Mouse (Mus musculus) splenic B cell, adult 2 months (primary cell): ENCODE data around the gene Gm28036.
"Not testable (repeated sequence)": the region's sequence is repeated elsewhere in the genome, so short reads cannot be mapped to it uniquely, and the experiment has no call there.

Experiments used
- DNase-seq: peaks from one replicate; pipeline ENCODE4 v3.0.0-alpha.2; 2011; ENCODE audit warnings: low read depth, low spot score
- H3K27me3 ChIP-seq: 2 replicates; pipeline ENCODE4 v1.6.1; 2012; ENCODE audit warnings: mild to moderate bottlenecking, low read length, moderate library complexity, mixed read lengths; ENCODE audit not compliant: control insufficient read depth, poor library complexity, insufficient read depth, severe bottlenecking
- H3K36me3 ChIP-seq: 2 replicates; pipeline ENCODE4 v1.6.1; 2012; ENCODE audit warnings: mild to moderate bottlenecking, low read length, moderate library complexity, mixed read lengths; ENCODE audit not compliant: control insufficient read depth, poor library complexity, insufficient read depth, severe bottlenecking

The Gm28036 gene

DNA sequence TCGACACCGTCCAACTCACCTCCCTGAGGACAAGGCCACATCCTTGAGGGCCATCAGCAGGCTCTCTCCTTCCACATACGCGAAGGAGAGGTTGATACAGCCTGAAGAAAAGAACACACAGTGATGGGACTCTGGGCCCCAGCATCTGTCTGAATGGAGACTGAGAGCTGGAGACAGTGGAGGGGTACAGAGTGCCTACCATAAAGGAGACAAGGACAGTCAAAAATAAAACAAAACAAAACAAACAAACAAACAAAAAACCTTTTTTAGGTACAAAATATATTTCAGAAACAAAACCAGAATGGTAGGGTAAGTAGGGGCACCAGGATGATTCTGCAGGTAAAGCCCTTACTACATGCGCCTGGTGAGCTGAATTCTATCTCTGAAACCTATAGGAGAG lies at the start of gene Gm28036:
Gm28036 (minus strand) TSS at position 101 of the 400 bp plus-strand sequence.
- Histone ChIP-seq H3K36me3 (peaks cover 4% of the 10 kb centered on the region), H3K27me3 (no peaks in the 10 kb centered on the region)
- no peak for DNase-seq

DNA sequence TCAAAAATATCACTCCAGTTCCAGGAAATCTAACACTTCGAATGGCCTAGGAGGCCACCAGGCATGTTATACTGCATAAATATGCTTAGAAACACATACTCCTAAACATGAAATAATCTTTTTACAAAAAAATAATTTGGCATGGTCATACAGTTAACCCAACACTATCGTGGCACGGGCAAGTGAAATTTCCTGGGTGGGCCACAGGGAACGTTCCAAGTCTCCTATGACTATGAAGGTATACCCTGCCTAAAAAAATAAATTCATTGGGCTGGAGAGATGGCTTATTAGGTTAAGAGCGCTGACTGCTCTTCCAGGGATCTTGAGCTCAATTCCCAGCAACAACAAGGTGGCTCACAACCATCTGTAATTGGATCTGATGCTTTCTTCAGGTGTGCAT lies 39.7 kb upstream of the Gm28036 start:
- Histone ChIP-seq H3K36me3 (peaks cover 38% of the 10 kb centered on the region), H3K27me3 (no peaks in the 10 kb centered on the region)
- DNase-seq = no peak

DNA sequence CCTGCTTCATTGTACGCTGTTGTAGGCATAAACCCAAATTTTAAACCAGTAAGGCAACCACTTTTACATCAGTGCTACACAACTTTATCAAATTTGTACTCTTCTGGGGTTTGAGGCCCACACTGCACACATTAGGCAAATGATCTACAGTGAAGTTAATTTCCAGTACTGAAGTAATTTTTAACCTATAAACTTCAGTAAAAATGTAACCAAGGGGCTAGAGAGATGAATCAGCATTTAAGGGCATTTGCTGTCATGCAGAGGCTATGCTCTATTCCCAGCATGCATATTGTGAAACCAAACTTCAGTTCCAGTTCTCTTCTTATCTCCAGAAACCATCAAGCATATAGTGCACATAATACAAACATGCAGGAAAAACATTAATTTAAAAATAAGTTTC lies 38.6 kb upstream of the Gm28036 start:
- H3K36me3 ChIP-seq = peaks cover 41% of the 10 kb centered on the region
- no peak for DNase-seq
- H3K27me3 ChIP-seq = no peaks in the 10 kb centered on the region

DNA sequence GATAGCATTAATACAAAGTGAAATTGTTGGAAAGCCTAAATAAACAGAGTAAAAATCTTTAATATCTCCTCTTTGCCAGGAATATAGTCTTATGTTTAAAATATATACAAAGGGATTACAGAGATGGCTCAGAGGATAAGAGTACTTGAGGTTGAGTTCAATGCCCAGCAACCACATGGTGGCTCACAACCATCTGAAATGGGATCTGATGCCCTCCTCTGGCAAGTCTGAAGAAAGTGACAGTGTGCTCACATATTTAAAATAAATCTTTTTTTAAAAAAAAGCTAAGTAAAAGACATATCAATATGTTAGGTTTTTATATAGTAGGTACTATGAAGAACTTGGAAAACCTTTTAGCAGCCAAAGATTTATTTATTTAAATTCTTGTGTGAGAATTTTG lies 24.6 kb upstream of the Gm28036 start:
- peaks cover 24% of the 10 kb centered on the region for H3K36me3 ChIP-seq
- no peak for DNase-seq
- H3K27me3 ChIP-seq = no peaks in the 10 kb centered on the region

DNA sequence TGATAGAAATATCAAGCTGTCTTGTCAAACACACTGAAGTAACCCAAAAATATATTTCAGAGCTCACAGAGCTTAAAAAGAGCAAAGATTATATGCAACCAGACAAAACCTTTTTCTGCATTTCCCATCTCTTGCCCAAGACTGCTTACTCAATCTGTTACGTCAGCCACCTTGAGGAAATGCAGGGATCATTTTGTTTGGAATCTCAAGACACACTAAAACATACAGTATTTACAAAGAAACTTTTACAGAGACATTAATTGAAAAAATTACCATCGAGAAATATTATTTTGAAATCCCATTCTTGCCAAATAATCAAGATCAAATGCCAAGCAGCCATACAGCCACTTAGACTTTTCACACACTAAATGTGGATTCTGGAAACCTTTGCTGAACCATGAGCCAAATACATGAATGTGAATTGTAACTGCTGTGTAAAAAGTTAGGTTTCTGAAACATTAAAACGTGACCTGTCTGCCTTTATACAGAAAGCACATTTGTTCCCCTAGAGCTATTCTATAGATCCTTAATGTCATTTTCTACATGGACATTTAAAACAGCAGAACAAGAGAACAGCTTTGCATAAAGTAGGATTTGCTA lies 20.5 kb upstream of the Gm28036 start:
- no peak for DNase-seq
- Histone ChIP-seq H3K36me3 (peaks cover 19% of the 10 kb centered on the region), H3K27me3 (no peaks in the 10 kb centered on the region)

DNA sequence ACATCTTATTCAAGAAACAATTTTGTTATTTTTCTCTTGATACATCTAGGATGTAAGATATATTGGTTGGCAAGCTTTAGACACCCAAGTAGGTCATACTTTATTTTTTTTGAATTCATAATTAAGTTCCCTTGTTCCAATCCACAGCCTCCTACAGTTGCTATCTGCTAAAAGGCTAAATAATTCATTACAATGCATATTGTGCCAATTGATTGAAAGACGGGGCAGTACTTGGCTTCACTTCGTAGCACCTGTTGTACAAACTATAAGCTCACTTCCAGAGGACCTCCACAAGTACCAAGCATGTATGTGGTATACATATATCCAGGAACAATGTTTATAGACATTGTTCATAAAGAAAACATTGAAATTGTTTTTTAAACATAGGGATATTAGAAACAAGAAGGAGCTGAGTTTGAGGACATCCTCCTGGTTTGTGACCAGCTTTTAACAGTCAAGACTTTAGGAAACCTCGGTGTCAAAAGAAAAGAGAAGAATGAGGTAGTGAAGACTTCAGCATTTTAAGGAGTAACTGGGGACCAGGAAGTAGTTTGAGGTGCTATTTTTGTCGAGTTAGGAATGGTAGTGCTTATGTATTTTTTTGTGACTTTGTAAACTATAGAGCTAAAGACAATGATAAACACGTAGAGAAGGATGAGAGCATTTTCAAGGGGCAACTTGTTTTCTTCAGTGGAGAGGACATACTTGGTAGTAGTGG lies 19.5 kb upstream of the Gm28036 start:
- no peak for DNase-seq
- Histone ChIP-seq H3K36me3 (peaks cover 19% of the 10 kb centered on the region), H3K27me3 (no peaks in the 10 kb centered on the region)

DNA sequence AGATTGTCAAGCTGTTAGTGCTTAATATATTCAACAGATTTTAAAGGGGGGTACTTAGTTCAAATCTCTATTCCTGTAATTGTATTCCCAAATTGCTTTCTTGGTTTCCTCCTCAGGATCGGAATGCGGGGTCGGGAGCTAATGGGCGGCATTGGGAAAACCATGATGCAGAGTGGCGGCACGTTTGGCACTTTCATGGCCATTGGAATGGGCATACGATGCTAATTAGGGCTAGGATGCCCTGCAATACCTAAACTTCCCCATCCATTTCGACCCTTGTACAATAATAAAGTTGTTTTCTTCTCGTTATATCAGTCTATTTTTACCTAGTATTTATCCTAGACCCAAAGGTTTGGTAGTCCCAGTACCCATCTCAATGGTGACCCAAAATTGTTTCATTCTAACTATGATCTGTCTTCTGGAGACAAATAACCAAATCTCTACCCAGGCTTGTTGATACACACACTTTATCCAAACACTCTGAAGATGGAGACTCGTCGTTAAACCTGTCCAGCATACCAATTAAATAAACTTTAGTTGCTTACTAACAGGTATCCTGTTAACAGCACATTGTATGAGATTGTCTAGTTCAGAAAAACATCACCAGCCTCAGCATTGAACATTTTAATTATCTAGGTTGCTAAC lies 18.7 kb upstream of the Gm28036 start:
- Histone ChIP-seq H3K36me3 (peaks cover 17% of the 10 kb centered on the region), H3K27me3 (no peaks in the 10 kb centered on the region)
- DNase-seq = no peak

DNA sequence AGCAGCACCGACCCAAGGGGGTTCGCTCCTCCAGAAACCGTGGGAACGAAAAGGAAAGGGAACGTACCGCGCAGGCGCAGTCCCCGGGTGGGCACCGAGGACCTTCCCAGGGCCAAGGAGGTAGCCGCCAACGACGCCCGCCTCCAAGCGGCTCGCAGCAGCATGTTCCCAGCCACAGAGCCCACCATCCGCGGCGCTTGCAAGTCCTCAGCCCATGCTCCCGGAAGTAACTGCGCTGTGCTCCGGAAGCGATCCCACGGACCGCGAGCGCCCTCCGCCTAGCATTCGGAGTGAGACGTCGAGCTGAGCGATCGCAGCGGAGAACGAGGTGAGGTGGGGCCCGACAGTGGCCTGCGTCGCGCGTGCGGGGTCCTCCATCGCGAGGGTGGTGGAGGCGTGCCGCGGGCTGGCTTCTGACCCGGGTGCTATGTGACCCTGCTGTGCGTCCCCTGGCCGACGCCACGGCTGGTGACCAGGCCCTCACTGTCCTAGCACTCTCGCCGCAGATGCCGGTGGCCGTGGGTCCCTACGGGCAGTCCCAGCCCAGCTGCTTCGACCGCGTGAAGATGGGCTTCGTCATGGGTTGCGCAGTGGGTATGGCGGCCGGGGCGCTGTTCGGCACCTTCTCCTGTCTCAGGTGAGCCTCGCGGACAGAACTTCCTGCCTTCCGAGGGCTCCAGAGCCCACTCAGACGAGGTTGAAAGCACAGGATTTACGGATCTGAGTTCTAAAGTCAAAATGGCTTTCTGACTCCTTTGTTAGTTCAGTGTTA lies 17.2 kb upstream of the Gm28036 start, which contains the start of the genes Romo1 and Nfs1:
Romo1 (plus strand) TSS at position 87 of the 772 bp plus-strand sequence.
Nfs1 (minus strand) TSS at position 234 of the 772 bp plus-strand sequence.
- peaks cover 14% of the 10 kb centered on the region for H3K36me3 ChIP-seq
- peak; percentile 94 for DNase-seq
- no peaks in the 10 kb centered on the region for H3K27me3 ChIP-seq

DNA sequence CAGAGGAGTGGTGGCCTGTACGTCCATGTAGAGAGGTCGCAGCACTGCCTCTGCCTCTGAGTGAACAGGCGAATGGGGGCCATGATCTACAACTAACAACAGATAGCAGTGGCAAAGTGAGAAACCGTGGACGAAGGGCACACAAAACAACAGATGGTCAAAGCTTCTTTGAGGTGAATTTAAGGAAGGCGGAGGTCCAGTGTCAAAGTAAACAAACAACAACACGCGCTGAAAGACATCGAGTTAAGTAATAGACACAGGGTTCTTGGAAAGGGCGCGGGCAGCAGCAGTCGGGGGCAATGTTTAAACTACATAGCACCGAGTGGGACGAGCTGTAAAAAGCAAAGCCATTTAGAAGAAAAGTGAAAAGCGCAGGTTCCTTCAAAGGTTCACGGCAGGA lies 16.5 kb upstream of the Gm28036 start:
- H3K36me3 ChIP-seq = peaks cover 11% of the 10 kb centered on the region
- no peaks in the 10 kb centered on the region for H3K27me3 ChIP-seq
- DNase-seq = no peak

DNA sequence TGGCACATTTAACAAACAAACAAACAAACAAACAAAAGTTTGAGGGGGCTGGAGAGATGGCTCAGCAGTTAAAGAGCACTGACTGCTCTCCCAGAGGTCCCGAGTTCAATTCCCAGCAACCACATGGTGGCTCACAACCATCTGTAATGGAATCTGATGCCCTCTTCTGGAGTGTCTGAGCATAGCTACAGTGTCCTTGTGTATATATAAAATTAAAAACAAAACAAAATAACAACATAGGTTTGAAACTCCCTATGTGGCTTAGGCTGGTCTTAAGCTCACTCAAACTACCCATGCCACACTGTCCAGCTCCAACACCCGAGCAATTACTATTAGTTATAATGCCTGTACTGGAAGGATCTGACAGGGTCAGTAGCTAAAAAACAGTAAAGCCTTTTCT lies 15.9 kb upstream of the Gm28036 start:
- no peak for DNase-seq
- peaks cover 9% of the 10 kb centered on the region for H3K36me3 ChIP-seq
- no peaks in the 10 kb centered on the region for H3K27me3 ChIP-seq

DNA sequence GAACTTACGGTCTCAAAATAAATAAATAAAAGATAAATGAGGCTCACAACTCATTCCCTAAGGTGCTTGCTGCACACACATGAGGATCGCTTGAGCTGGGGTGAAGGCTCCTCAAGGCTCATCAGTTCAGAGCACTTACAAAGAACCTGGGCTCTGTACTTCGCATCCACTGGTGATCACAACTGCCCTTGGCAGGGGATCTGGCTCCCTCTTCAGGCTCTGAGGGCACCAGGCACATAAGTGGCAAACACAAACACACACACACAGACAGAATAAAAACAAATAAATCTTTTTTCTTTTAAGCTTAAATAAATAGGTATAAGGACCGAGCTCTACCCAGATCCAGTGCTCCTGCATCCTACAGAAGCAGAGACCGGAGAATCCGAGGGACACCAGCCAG lies 8.8 kb upstream of the Gm28036 start:
- no peak for DNase-seq
- H3K36me3 ChIP-seq = peaks cover 3% of the 10 kb centered on the region; the same call in 1 of the 2 replicates

DNA sequence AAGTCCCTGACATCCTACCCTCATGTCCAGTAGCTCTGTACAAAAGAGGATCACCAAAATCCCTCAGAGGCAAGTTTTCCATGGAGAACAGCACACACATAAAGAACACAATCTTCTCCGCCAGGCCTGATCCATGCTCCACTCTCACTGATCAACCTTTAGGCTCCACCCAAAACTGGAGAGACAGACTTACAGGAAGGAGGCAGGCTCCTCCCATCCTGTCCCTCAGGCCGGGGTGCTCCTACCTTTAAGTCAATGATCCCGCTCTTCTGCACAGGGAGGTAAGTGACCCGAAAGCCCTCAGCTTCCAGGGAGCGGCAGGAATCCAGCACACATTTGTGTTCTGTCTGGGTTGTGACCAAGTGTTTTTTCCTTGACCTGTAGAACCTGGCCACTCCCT lies 7.3 kb upstream of the Gm28036 start:
- no peak for DNase-seq
- H3K27me3 ChIP-seq = no peaks in the 10 kb centered on the region
- peaks cover 4% of the 10 kb centered on the region for H3K36me3 ChIP-seq

More for the DNA sequence above, 8.8 kb upstream of the Gm28036 start:
- no peaks in the 10 kb centered on the region for H3K27me3 ChIP-seq

DNA sequence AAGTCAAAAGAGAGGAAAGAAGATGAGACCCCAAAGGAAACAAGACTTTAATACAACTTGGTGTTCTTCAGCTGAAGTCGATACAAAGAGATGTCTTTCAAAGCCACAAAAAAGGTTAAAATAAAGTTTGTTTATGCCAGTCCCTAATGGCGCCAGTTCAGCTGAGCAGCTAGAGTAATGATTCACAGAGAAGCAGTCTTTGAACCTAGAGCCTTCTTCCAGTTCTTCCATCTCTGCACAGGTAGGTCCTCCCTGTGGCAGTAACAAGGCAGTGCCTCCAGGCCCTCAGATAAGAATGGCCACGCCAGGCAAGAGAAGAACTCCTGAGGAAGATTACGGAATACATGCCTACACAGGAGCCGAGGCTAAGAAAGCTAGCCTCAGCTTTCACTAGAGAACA lies 3.2 kb downstream of the Gm28036 start:
- Histone ChIP-seq H3K27me3 (no peaks in the 10 kb centered on the region), H3K36me3 (no peaks in the 10 kb centered on the region; the same call in 1 of the 2 replicates)
- no peak for DNase-seq

DNA sequence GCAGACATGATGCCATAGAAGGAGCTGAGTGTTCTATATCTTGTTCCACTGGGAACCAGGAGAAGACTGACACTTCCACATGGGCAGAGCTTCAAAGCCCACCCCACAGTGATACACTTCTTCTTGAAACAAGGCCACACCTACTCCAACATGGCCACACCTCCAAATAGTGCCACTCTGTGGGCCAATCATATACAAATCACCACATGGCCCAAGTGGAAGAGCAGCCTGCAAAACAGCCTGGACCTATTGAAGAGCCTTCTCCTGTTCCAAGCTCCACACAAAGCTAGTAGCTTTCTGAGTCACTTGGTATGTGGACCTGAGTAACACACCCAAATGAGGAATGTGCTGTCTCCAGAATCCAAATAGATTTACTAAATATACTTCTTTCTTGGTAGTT lies 7.3 kb downstream of the Gm28036 start:
- no peaks in the 10 kb centered on the region for H3K27me3 ChIP-seq
- no peaks in the 10 kb centered on the region for H3K36me3 ChIP-seq
- no peak for DNase-seq

DNA sequence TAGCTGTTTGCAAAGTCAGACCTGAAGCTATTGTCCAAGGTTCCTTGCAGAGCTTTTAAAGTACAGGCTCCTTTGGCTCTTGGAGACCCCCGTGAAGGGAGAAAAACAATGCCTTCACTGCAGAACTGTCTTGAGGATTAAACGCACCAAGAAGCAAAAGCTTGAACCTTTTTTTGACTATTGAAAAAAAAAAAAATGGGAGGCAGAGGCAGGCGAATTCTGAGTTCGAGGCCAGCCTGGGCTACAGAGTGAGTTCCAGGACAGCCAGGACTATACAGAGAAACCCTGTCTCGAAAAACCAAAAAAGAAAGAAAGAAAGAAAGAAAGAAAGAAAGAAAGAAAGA lies 14.8 kb downstream of the Gm28036 start:
- not testable (repeated sequence) for DNase-seq, H3K27me3 ChIP-seq

More for the DNA sequence above, 14.8 kb downstream of the Gm28036 start:
- H3K36me3 ChIP-seq = not testable (repeated sequence)
